Mouse (Mus musculus) granulocyte monocyte progenitor cell, adult 5-6 weeks (primary cell): Measurements from ENCODE around the gene Rgl3. TPM values are rescaled to one million over a fixed set of nuclear protein-coding genes. Genes with fewer than 3 reads are reported as not detected.

Experiments
- ATAC-seq: replicated peaks from 2 replicates; pipeline ENCODE4 v1.8.0; 2016; ENCODE audit warnings: mild to moderate bottlenecking, moderate TSS enrichment, inconsistent platforms; ENCODE audit not compliant: poor library complexity, severe bottlenecking
- total RNA-seq, 2 experiments: library from RNA; stranded (forward) in 1 of 2; stranded (reverse) in 1 of 2; fragments of 200-712, 200-1000 nt in 1 of 2; fragments of >200 nt in 1 of 2; fragmentation: Nextera tagmentation in 1 of 2; gene quantifications; 2 replicates each; pipeline ENCODE4 v1.2.3; 2014 to 2017

Gene Rgl3
- total RNA-seq, 2 experiments from 2014 or later: not detected

GRCm38 (mm10) chr9:21953600-21953999 is 35.6 kb downstream of the Rgl3 start:
- no peak for ATAC-seq

GRCm38 (mm10) chr9:21951977-21952376 is 37.3 kb downstream of the Rgl3 start:
- ATAC-seq: no peak

- peak; percentile 83 for ATAC-seq
Observed at GRCm38 (mm10) chr9:21950322-21950721, 38.9 kb downstream of the Rgl3 start.

- no peak for ATAC-seq
Observed at GRCm38 (mm10) chr9:21948790-21949189, 40.5 kb downstream of the Rgl3 start.

- no peak for ATAC-seq
Observed at GRCm38 (mm10) chr9:21948146-21948545, 41.1 kb downstream of the Rgl3 start.

- ATAC-seq: peak; percentile 25
Observed at GRCm38 (mm10) chr9:21947540-21948130, 41.6 kb downstream of the Rgl3 start.

- ATAC-seq: peak; percentile 39
Observed at GRCm38 (mm10) chr9:21944267-21944666, 45.0 kb downstream of the Rgl3 start.

- no peak for ATAC-seq
Observed at GRCm38 (mm10) chr9:21943638-21944037, 45.6 kb downstream of the Rgl3 start.

- ATAC-seq: no peak
Observed at GRCm38 (mm10) chr9:21943046-21943445, 46.2 kb downstream of the Rgl3 start.

GRCm38 (mm10) chr9:21938234-21938855 is 50.9 kb downstream of the Rgl3 start:
- no peak for ATAC-seq

- no peak for ATAC-seq
Observed at GRCm38 (mm10) chr9:21937711-21938175, 51.5 kb downstream of the Rgl3 start.

- peak; percentile 99 for ATAC-seq
Observed at GRCm38 (mm10) chr9:21936692-21937570, 52.3 kb downstream of the Rgl3 start, which contains the start of gene Plppr2. Gene Plppr2, plus strand, starts transcription at chr9:21937033.

GRCm38 (mm10) chr9:21935466-21936131 is 53.6 kb downstream of the Rgl3 start:
- ATAC-seq: no peak

GRCm38 (mm10) chr9:21934021-21934420 is 55.2 kb downstream of the Rgl3 start:
- no peak for ATAC-seq

GRCm38 (mm10) chr9:21932445-21933137 is 56.7 kb downstream of the Rgl3 start:
- no peak for ATAC-seq

- ATAC-seq: no peak
Observed at GRCm38 (mm10) chr9:21932006-21932405, 57.2 kb downstream of the Rgl3 start.

- no peak for ATAC-seq
Observed at GRCm38 (mm10) chr9:21929208-21929607, 60.0 kb downstream of the Rgl3 start.

GRCm38 (mm10) chr9:21927208-21927753 is 62.0 kb downstream of the Rgl3 start, which contains the start of the genes Ccdc159 and Tmem205:
Gene Ccdc159, plus strand, starts transcription at chr9:21927471.
Gene Tmem205, minus strand, starts transcription at chr9:21927556.
- peak; percentile 81 for ATAC-seq

- ATAC-seq: peak; percentile 25; the same call in 1 of the 2 replicates
Observed at GRCm38 (mm10) chr9:21926784-21927183, 62.5 kb downstream of the Rgl3 start.
